Mouse (Mus musculus): ENCODE measurements around the gene Ofcc1.

DNA sequence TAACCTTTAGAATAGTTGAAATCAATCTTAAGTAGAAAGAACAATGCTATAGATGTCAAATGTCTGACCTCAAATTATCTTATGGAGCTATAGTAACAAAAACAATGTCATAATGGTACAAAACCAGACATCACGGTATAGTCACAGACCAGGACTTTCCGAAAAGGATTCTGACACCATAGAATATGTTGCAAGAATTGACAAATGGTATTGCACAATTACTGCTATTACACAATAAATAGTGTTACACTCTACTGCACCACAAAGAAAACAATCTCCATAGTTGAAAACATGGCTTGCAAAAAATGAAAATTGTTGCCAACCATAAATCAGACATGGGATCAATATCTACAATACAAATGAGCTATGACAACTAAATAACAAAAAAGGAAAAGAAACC lies 43.5 kb downstream of the Ofcc1 start:
- no peak for TF ChIP-seq CTCF (IDR thresholded peaks at IDR 0.05; ENCODE audit: low read depth, low read length)
- no peak for TF ChIP-seq GATA1 (IDR thresholded peaks at IDR 0.05; ENCODE audit: borderline replicate concordance, low read length)
- no peak for TF ChIP-seq POLR2AphosphoS5 (IDR thresholded peaks at IDR 0.05; ENCODE audit: insufficient replicate concordance, low read depth, low read length)
- no peak for TF ChIP-seq TAL1 (conservative IDR thresholded peaks at IDR 0.05; ENCODE audit: low read depth, low read length)
- TF ChIP-seq GATA2 (IDR thresholded peaks at IDR 0.05; ENCODE audit: borderline replicate concordance, low read depth, low read length) = no peak

Data from G1E (cell line).